Mouse (Mus musculus) kidney, adult 2 months (tissue): ENCODE data around the gene Commd9. TPM values are rescaled to one million over a fixed set of nuclear protein-coding genes. Genes with fewer than 3 reads are reported as not detected.
A peak's percentile ranks its signal among the peaks of the same experiment; 100 is the strongest.

Experiments
- DNase-seq: peaks from one replicate; pipeline ENCODE4 v3.0.0; 2021
- H3K27ac ChIP-seq: fragments of 200-500 bp; 2 replicates; pipeline ENCODE4 v1.5.1; 2012; ENCODE audit warnings: low read depth, low read length, control low read depth, inconsistent platforms; ENCODE audit not compliant: insufficient read depth
- H3K27me3 ChIP-seq: fragments of 200-500 bp; replicated peaks from 2 replicates; pipeline ENCODE4 v1.6.1; 2012; ENCODE audit warnings: mild to moderate bottlenecking, moderate library complexity, low read length, inconsistent platforms; ENCODE audit not compliant: control insufficient read depth, insufficient read depth
- H3K36me3 ChIP-seq: fragments of 200-500 bp; 2 replicates; pipeline ENCODE4 v1.6.1; 2012; ENCODE audit warnings: mild to moderate bottlenecking, moderate library complexity, low read length, inconsistent platforms; ENCODE audit not compliant: control insufficient read depth, insufficient read depth
- H3K4me1 ChIP-seq: fragments of 200-500 bp; 2 replicates; pipeline ENCODE4 v1.6.1; 2011; ENCODE audit warnings: low read length; ENCODE audit not compliant: control insufficient read depth, insufficient read depth
- H3K4me3 ChIP-seq: fragments of 200-500 bp; 2 replicates; pipeline ENCODE4 v1.5.1; 2011; ENCODE audit warnings: mild to moderate bottlenecking, low read depth, low read length, control low read depth; ENCODE audit not compliant: insufficient read depth
- CTCF ChIP-seq: fragments of 200-500 bp; conservative IDR thresholded peaks from 2 replicates; pipeline ENCODE4 v1.5.1; 2011; ENCODE audit warnings: low read depth, mild to moderate bottlenecking, control low read depth, low read length, moderate library complexity, mixed read lengths; ENCODE audit not compliant: insufficient read depth, insufficient read length
- POLR2A ChIP-seq: fragments of 200-500 bp; IDR thresholded peaks from one replicate; pipeline ENCODE4 v1.6.1; 2011; ENCODE audit warnings: low read depth, low read length, control low read depth
- WGBS: fragments of 180-500 bp; shearing (Covaris S2); methylation state at CpG from one replicate; pipeline ENCODE4 v1.1.7; 2018; 5-methylcytosine and 5-hydroxymethylcytosine counted together
- polyA plus RNA-seq: library from polyadenylated mRNA; depleted of rRNA; stranded (reverse); fragments of >200 nt; gene quantifications from 2 replicates; pipeline ENCODE4 v1.2.3, GENCODE M21; 2012; rRNA removed

The Commd9 gene
- polyA plus RNA-seq, 1 experiment: 115 TPM

- 70% methylated on average over 14 of the region's 14 CpGs for WGBS
These were observed 46.3 kb downstream of the Commd9 start for GRCm38 (mm10) chr2:101932169-101932936.

DNA sequence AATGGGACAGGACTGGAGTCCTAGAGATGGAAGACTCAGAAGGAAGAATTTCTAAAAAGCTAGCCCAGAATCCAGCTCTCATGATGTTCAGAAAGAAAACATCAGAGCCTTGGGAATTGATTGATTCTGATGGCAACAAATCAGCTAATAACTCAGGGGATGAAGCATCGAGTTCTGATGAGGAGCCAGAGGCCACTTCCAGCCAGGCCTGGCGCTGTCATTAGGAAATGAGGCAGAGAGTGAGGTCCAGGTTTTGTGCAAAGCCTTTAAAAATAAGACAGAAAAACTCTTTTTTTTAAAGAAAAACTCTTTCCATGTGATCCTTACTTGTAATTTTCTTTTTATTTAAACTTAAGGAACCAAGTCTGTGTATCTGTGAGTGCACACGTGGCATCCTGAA lies 47.3 kb downstream of the Commd9 start:
- TF ChIP-seq CTCF: no peak
- TF ChIP-seq POLR2A: no peak
- Histone ChIP-seq H3K27ac (no peak overlapping the region), H3K4me1 (no peaks in the 10 kb centered on the region; the same call in 1 of the 2 replicates), H3K27me3 (no peaks in the 10 kb centered on the region), H3K36me3 (no peaks in the 10 kb centered on the region), H3K4me3 (no peak overlapping the region)
- no peak for DNase-seq
- WGBS: 93% methylated on average over 3 of the region's 3 CpGs

More at GRCm38 (mm10) chr2:101932169-101932936, 46.3 kb downstream of the Commd9 start:
- Histone ChIP-seq H3K4me3 (no peak overlapping the region), H3K27me3 (no peaks in the 10 kb centered on the region), H3K36me3 (no peaks in the 10 kb centered on the region), H3K4me1 (no peaks in the 10 kb centered on the region; the same call in 1 of the 2 replicates), H3K27ac (no peak overlapping the region)
- TF ChIP-seq CTCF (no peak), POLR2A (no peak)
- peak; percentile 53 for DNase-seq

DNA sequence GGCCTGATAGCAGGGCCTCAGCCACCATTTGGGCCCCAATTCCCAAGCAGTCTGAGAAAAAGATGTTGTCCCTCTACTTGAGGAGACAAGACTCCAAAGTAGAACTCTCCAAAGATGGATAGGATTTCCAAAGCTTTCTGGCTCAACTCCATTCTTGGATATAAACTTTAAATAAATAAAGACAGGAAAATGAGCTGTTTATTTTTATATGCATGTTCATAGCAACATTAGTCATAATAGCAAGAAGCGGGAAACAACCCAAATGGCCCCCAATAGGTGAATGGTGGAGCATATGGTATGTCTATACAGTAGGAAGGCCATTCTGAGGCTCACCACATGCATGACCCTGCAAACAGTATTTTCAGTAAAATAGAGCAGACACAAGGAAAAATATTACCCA lies 49.0 kb downstream of the Commd9 start:
- TF ChIP-seq POLR2A (no peak), CTCF (no peak)
- no peak for DNase-seq
- WGBS: 95% methylated on average over 1 of the region's 1 CpGs
- no peaks in the 10 kb centered on the region; the same call in 1 of the 2 replicates for H3K4me1 ChIP-seq
- no peak overlapping the region for H3K4me3 ChIP-seq
- H3K27me3 ChIP-seq: no peaks in the 10 kb centered on the region
- no peaks in the 10 kb centered on the region for H3K36me3 ChIP-seq
- no peak overlapping the region for H3K27ac ChIP-seq

GRCm38 (mm10) chr2:101950716-101951520 lies 64.9 kb downstream of the Commd9 start:
- H3K4me1 ChIP-seq: peaks cover 5% of the 10 kb centered on the region; the same call in 1 of the 2 replicates
- no peak overlapping the region for H3K4me3 ChIP-seq
- H3K36me3 ChIP-seq: no peaks in the 10 kb centered on the region
- TF ChIP-seq POLR2A (no peak), CTCF (no peak)
- 86% methylated on average over 7 of the region's 7 CpGs for WGBS
- no peaks in the 10 kb centered on the region for H3K27me3 ChIP-seq
- DNase-seq: no peak
- no peak overlapping the region for H3K27ac ChIP-seq

Other genes with a start within 250 kb of the Commd9 start
- gene Rag1, start 236.7 kb upstream of the Commd9 start, polyA plus RNA-seq: not detected in 2 replicates
- 8.1 and 12.6 TPM in 2 replicates for gene B230118H07Rik, start 236.7 kb upstream of the Commd9 start, polyA plus RNA-seq
- gene Traf6, start 207.8 kb upstream of the Commd9 start, polyA plus RNA-seq: 10.6 and 10.8 TPM in 2 replicates
- gene Prr5l, start 3.2 kb upstream of the Commd9 start, polyA plus RNA-seq: 7.5 and 9.6 TPM in 2 replicates